8 mouse cellular contexts compared by ENCODE assay signal in genomic region chr9:21989230-21990110, GRCm38 (mm10). TPM values are rescaled to one million over a fixed set of nuclear protein-coding genes. Genes with fewer than 3 reads are reported as not detected.
A peak's percentile ranks its signal among the peaks of the same experiment; 100 is the strongest.
DNase-seq lines count a peak whose midpoint lies in the region; ATAC-seq and TF ChIP-seq lines count a peak whose summit lies in the region.

TSS of gene Rgl3 (minus strand) at chr9:21989446.

- peak within 1 kb of the TSS; percentile 96 for H3K27ac ChIP-seq in liver, adult 2 months (replicated peaks; ENCODE audit: insufficient read depth, low read depth, low read length)
- H3K27ac ChIP-seq in heart, embryonic 10.5 days, result no peak within 1 kb of the TSS; the same call in 1 of the 2 replicates
- 0 out of 2 replicates have a peak within 1 kb of the TSS, but pooled peaks have one; percentile 42 for H3K27ac ChIP-seq in kidney, embryonic 14.5 days (ENCODE audit: low read depth, low read length)

- peaks cover 24% of the 10 kb centered on the region for H3K4me1 ChIP-seq in liver, adult 2 months (ENCODE audit: control insufficient read depth, insufficient read depth, low read length)
- peaks cover 24% of the 10 kb centered on the region for H3K4me1 ChIP-seq in heart, embryonic 10.5 days
- H3K4me1 ChIP-seq in kidney, embryonic 14.5 days (ENCODE audit: control insufficient read depth, insufficient read depth, low read length), result peaks cover 21% of the 10 kb centered on the region

- H3K9ac ChIP-seq in liver, adult 2 months (ENCODE audit: low read depth, low read length), result peak within 1 kb of the TSS; percentile 87
- H3K9ac ChIP-seq in kidney, embryonic 14.5 days (ENCODE audit: low read depth, low read length), result peak within 1 kb of the TSS; percentile 55

- TF ChIP-seq POLR2A in liver, adult 2 months (IDR thresholded peaks at IDR 0.05; ENCODE audit: extremely low read depth, insufficient read depth, low read length), result peak; percentile 80

- H3K4me2 ChIP-seq in kidney, embryonic 14.5 days (replicated peaks; ENCODE audit: low read depth, low read length), result peak within 1 kb of the TSS; percentile 81

- no peak for TF ChIP-seq CTCF in liver, adult 2 months (IDR thresholded peaks at IDR 0.05; ENCODE audit: low read depth, low read length)

- H3K9me3 ChIP-seq in heart, embryonic 10.5 days, result no peaks in the 10 kb centered on the region
- no peaks in the 10 kb centered on the region for H3K9me3 ChIP-seq in kidney, embryonic 14.5 days (ENCODE audit: control insufficient read depth, low read length)

- WGBS in liver, adult 2 months, result under 1% methylated on average over 42 of the region's 42 CpGs
- 2% methylated on average over 42 of the region's 42 CpGs for WGBS in heart, embryonic 10.5 days
- 1% methylated on average over 42 of the region's 42 CpGs for WGBS in kidney, embryonic 14.5 days

- peak within 1 kb of the TSS; percentile 77 for H3K4me3 ChIP-seq in liver, adult 2 months (ENCODE audit: insufficient read depth, low read depth, low read length)
- peak within 1 kb of the TSS; percentile 64 for H3K4me3 ChIP-seq in heart, embryonic 10.5 days
- peak within 1 kb of the TSS; percentile 50 for H3K4me3 ChIP-seq in kidney, embryonic 14.5 days (ENCODE audit: low read length)

- 0 out of 2 replicates have a peak, but pooled peaks cover 2% of the 10 kb centered on the region for H3K36me3 ChIP-seq in liver, adult 2 months (ENCODE audit: control insufficient read depth, insufficient read depth, low read length)
- no peaks in the 10 kb centered on the region for H3K36me3 ChIP-seq in heart, embryonic 10.5 days
- H3K36me3 ChIP-seq in kidney, embryonic 14.5 days (ENCODE audit: control insufficient read depth, insufficient read depth, low read length), result no peaks in the 10 kb centered on the region
- H3K36me3 ChIP-seq in splenic B cell, adult 2 months (ENCODE audit: control insufficient read depth, insufficient read depth, low read length, poor library complexity, severe bottlenecking), result no peaks in the 10 kb centered on the region

- no peaks in the 10 kb centered on the region for H3K27me3 ChIP-seq in liver, adult 2 months (ENCODE audit: control insufficient read depth, insufficient read depth, low read length)
- H3K27me3 ChIP-seq in heart, embryonic 10.5 days (ENCODE audit: insufficient read depth, poor library complexity, severe bottlenecking), result peaks cover 99% of the 10 kb centered on the region
- H3K27me3 ChIP-seq in kidney, embryonic 14.5 days (ENCODE audit: control insufficient read depth, insufficient read depth, low read length), result peaks cover 57% of the 10 kb centered on the region
- H3K27me3 ChIP-seq in splenic B cell, adult 2 months (ENCODE audit: control insufficient read depth, insufficient read depth, low read length, poor library complexity, severe bottlenecking), result no peaks in the 10 kb centered on the region; the same call in 1 of the 2 replicates

- DNase-seq in liver, adult 2 months (ENCODE audit: extremely low read depth, low read depth, low spot score), result peak; percentile 67
- no peak for DNase-seq in liver
- DNase-seq in embryo, embryonic 11 days, result peak; percentile 70
- no peak for DNase-seq in heart, embryonic 10.5 days (ENCODE audit: low spot score)
- DNase-seq in lung, postnatal 25 days (ENCODE audit: low spot score), result peak; percentile 70
- peak; percentile 40 for DNase-seq in splenic B cell, adult 2 months (ENCODE audit: low read depth, low spot score)
- no peak for DNase-seq in frontal cortex, postnatal 14 days (ENCODE audit: low spot score in 2 of 2)

- H3K79me2 ChIP-seq in liver, adult 2 months (ENCODE audit: control insufficient read depth, insufficient read depth, low read length), result peaks cover 5% of the 10 kb centered on the region; the same call in 1 of the 2 replicates

- ATAC-seq in kidney, embryonic 14.5 days (ENCODE audit: low FRiP score, low TSS enrichment), result peak; percentile 59

RNA-seq across cellular contexts. Expression of gene Rgl3, which starts in this region (rescaled TPM):
- 5.0 and 5.9 TPM in 2 replicates for total RNA-seq in liver, adult 2 months (2014; rRNA removed)
- polyA plus RNA-seq in liver, adult 2 months (2012; rRNA removed), result 41.8 and 44.2 TPM in 2 replicates
- 1.8 and 2.3 TPM in 2 replicates for polyA plus RNA-seq in heart, embryonic 10.5 days (2016; fragmentation: Nextera tagmentation; extraction: Ambion mirVana)
- 13.7 and 20.8 TPM in 2 replicates for polyA plus RNA-seq in kidney, embryonic 14.5 days (2014; fragmentation: Nextera tagmentation; extraction: Ambion mirVana)

Comparison
In these comparisons a context has a peak if more than half of its experiments do, and no peak if none do; other contexts are left out.
1. DNase-seq: peak in liver, adult 2 months (single experiment), embryo, embryonic 11 days (single experiment), lung, postnatal 25 days (single experiment) and splenic B cell, adult 2 months (single experiment); none in liver (single experiment), heart, embryonic 10.5 days (single experiment) and frontal cortex, postnatal 14 days (0 of 2).
2. Peak in every context shown above with its lines, with median percentiles within 50 percentile points of each other: H3K4me3 ChIP-seq.